Mouse (Mus musculus) stomach, embryonic 14.5 days (tissue): ENCODE results near the gene Dus3l. TPM values are rescaled to one million over a fixed set of nuclear protein-coding genes. Genes with fewer than 3 reads are reported as not detected.

ENCODE experiments used
- ATAC-seq: fragments of 200-750 bp; cut with Nextera tagmentation; 2 replicates; pipeline ENCODE4 v1.8.0; 2017; ENCODE audit warnings: low read depth, moderate TSS enrichment; ENCODE audit not compliant: insufficient number of reproducible peaks, insufficient read depth, low FRiP score
- H3K27ac ChIP-seq: fragments of 300-500 bp; sonication (generic); 2 replicates; pipeline ENCODE4 v1.5.1; 2014; ENCODE audit warnings: mild to moderate bottlenecking, low read length, moderate library complexity, mixed read lengths
- H3K27me3 ChIP-seq: fragments of 300-500 bp; sonication (generic); 2 replicates; pipeline ENCODE4 v1.6.1; 2014; ENCODE audit warnings: low read length, control low read depth, mixed read lengths; ENCODE audit not compliant: control insufficient read depth, insufficient read depth
- H3K36me3 ChIP-seq: fragments of 300-500 bp; sonication (generic); 2 replicates; pipeline ENCODE4 v1.6.1; 2014; ENCODE audit warnings: mild to moderate bottlenecking, control low read depth, low read length, moderate library complexity, mixed read lengths; ENCODE audit not compliant: control insufficient read depth, insufficient read depth
- H3K4me1 ChIP-seq: fragments of 300-500 bp; sonication (generic); 2 replicates; pipeline ENCODE4 v1.6.1; 2014; ENCODE audit warnings: low read length, control low read depth, mixed read lengths; ENCODE audit not compliant: control insufficient read depth, insufficient read depth
- H3K4me2 ChIP-seq: fragments of 300-500 bp; sonication (generic); replicated peaks from 2 replicates; pipeline ENCODE4 v1.6.1; 2014; ENCODE audit warnings: low read depth, low read length, control low read depth
- H3K4me3 ChIP-seq: fragments of 300-500 bp; sonication (generic); 2 replicates; pipeline ENCODE4 v1.5.1; 2014; ENCODE audit warnings: low read depth, low read length, control low read depth
- H3K9ac ChIP-seq: fragments of 300-500 bp; sonication (generic); replicated peaks from 2 replicates; pipeline ENCODE4 v1.6.1; 2014; ENCODE audit warnings: low read depth, mild to moderate bottlenecking, control low read depth, low read length, moderate library complexity, mixed read lengths
- H3K9me3 ChIP-seq: fragments of 300-500 bp; sonication (generic); 2 replicates; pipeline ENCODE4 v1.6.1; 2016; ENCODE audit warnings: low read depth, low read length, control low read depth; ENCODE audit not compliant: control insufficient read depth
- WGBS: fragments of 180-500 bp; shearing (Covaris S2); extraction: QIAGEN DNeasy Blood & Tissue Kit; methylation state at CpG from one replicate; pipeline ENCODE4 v1.1.7; 2014; 5-methylcytosine and 5-hydroxymethylcytosine counted together
- polyA plus RNA-seq: library from polyadenylated mRNA; unstranded; fragments of >200 nt; fragmentation: Nextera tagmentation; extraction: Ambion mirVana; gene quantifications from 2 replicates; pipeline ENCODE4 v1.2.1, GENCODE M21; 2014

Gene Dus3l
- polyA plus RNA-seq, 1 experiment from 2014 or later, result 46.3 TPM

DNA sequence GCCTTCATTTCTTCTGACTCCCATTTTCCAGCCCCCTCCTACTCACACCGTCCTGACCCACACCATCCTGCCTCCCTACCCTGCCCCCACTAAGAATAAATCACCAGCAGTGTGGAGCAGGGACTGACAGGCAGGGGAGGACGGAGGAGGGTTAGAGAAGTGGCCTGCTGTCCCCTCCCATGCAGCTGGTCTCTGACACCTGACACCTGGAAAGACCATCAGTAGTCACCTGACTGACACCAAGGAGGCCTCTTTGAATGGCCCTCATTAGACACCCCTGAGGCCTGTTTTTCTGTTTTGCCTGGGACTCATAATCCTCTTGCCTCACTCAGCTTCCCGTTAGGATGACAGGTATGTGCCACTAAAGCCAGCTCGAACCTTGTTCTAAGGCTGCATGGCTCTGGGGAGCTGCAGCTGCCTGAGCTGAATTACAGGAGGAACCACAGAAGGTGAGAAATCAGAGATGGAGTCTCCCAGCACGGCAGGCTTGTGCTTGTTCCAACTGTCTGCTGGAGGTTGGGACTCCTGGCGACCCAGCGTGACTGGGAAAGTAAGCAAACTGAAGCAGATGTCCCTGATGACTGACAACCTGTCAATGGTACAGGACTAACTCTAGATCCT, 37.4 kb upstream of the Dus3l start:
- peak overlapping the region; percentile 52; the same call in 1 of the 2 replicates for H3K27ac ChIP-seq
- WGBS, result 7% methylated on average over 7 of the region's 7 CpGs
- H3K4me1 ChIP-seq, result peaks cover 22% of the 10 kb centered on the region; the same call in 1 of the 2 replicates
- ATAC-seq, result no peak
- H3K27me3 ChIP-seq, result no peaks in the 10 kb centered on the region
- H3K36me3 ChIP-seq, result peaks cover 9% of the 10 kb centered on the region; the same call in 1 of the 2 replicates
- H3K4me2 ChIP-seq, result 0 out of 2 replicates have a peak overlapping the region, but pooled peaks have one; percentile 5
- H3K9ac ChIP-seq, result no peak overlapping the region
- peaks cover 3% of the 10 kb centered on the region; the same call in 1 of the 2 replicates for H3K9me3 ChIP-seq
- no peak overlapping the region for H3K4me3 ChIP-seq

DNA sequence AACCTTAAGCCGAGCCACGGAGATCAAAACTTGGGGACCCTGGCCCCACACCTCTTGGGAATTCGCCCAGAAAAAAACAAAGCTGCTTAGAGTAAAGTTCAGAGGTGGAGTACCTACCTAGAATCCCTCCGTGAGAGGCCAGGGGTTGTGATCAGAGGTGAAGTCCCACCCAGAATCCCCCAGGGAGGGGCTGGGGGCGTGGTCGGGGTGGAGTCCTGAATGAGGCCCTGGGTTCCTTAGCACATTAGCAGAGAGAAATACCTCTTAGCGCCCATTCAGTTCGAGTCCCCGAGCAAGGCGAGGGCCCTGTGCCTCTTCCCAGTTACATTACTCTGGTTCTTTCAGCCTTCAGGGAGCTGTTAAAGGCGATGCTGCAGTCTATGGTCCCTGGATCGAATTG, 36.9 kb upstream of the Dus3l start:
- peak overlapping the region; percentile 5; the same call in 1 of the 2 replicates for H3K4me2 ChIP-seq

DNA sequence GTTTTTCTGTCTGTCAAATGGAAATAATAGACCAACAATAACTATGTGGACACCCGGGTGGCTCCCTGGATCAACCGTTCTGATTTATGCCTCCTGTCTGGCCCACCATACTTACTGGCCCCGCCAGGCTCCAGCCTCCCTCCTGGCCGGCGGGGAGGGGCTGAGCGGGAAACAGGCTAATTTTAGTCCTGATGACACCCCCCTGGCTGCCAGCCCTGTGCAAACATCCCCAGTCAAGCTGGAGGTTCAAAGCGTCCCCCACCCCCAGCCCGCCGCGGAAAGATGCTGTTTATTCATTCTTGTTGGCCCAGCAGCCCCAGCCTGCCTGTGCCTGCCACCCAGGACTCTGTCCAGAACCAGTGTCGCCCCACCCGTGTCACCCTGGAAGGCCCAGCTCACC, 36.4 kb upstream of the Dus3l start:
- ATAC-seq, result peak; percentile 30; the same call in 1 of the 2 replicates
- Histone ChIP-seq H3K27ac (peak overlapping the region; percentile 52; the same call in 1 of the 2 replicates), H3K9ac (no peak overlapping the region; the same call in 1 of the 2 replicates), H3K4me3 (no peak overlapping the region), H3K9me3 (peaks cover 3% of the 10 kb centered on the region; the same call in 1 of the 2 replicates), H3K4me1 (peaks cover 22% of the 10 kb centered on the region; the same call in 1 of the 2 replicates), H3K36me3 (peaks cover 1% of the 10 kb centered on the region; the same call in 1 of the 2 replicates), H3K4me2 (peak overlapping the region; percentile 5; the same call in 1 of the 2 replicates), H3K27me3 (no peaks in the 10 kb centered on the region)
- WGBS, result 4% methylated on average over 12 of the region's 12 CpGs

More for the DNA sequence above, 36.9 kb upstream of the Dus3l start:
- Histone ChIP-seq H3K4me1 (peaks cover 22% of the 10 kb centered on the region; the same call in 1 of the 2 replicates), H3K9ac (no peak overlapping the region), H3K9me3 (peaks cover 3% of the 10 kb centered on the region; the same call in 1 of the 2 replicates), H3K4me3 (no peak overlapping the region), H3K27me3 (no peaks in the 10 kb centered on the region), H3K36me3 (peaks cover 5% of the 10 kb centered on the region; the same call in 1 of the 2 replicates), H3K27ac (peak overlapping the region; percentile 52; the same call in 1 of the 2 replicates)
- WGBS, result 11% methylated on average over 12 of the region's 12 CpGs
- peak; percentile 34; the same call in 1 of the 2 replicates for ATAC-seq

DNA sequence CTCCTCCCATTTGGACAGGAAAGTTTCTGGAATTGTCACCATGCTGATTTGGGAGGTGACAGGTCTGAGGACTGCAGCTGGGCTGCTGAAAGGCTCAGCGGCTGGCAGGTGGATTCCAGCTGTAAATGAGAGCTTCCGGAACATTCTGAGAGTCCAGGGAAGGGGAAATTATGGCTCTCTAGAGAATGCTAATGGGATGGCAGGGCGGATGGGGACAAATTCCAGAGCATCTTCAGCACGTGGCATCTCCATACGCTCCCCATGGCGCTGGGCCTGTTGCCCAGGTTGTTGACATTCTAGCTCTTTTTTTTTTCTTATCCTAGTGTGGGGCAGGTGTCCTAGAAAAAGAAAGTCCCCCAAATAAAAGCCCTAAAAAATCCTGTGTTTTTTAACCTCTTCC, 35.4 kb upstream of the Dus3l start:
- no peak overlapping the region for H3K27ac ChIP-seq
- H3K4me3 ChIP-seq, result no peak overlapping the region
- H3K9ac ChIP-seq, result no peak overlapping the region
- 46% methylated on average over 6 of the region's 6 CpGs for WGBS
- H3K36me3 ChIP-seq, result no peaks in the 10 kb centered on the region
- H3K4me1 ChIP-seq, result peaks cover 22% of the 10 kb centered on the region; the same call in 1 of the 2 replicates
- no peaks in the 10 kb centered on the region for H3K27me3 ChIP-seq
- no peak for ATAC-seq
- H3K9me3 ChIP-seq, result peaks cover 3% of the 10 kb centered on the region; the same call in 1 of the 2 replicates
- no peak overlapping the region for H3K4me2 ChIP-seq

DNA sequence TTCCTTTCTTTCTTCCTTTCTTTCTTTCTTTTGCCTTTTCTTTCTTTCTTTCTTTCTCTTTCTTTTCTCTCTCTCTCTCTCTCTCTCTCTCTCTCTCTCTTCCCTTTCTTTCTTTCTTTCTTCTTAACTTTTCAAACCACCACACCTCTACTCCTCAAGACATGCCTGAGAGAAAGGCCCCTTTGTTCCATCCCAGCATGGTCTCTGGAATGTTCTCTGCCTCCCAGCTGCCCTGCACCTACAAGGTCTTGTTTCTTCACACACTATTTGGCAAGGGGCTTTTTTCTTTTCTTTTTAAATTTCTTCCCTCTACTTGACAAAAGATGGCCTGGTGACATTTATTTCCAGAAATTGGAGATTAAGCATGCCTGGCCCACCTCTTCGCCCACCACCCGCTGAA, 34.9 kb upstream of the Dus3l start:
- Histone ChIP-seq H3K9ac (no peak overlapping the region), H3K4me2 (no peak overlapping the region), H3K9me3 (peaks cover 3% of the 10 kb centered on the region; the same call in 1 of the 2 replicates), H3K4me1 (peaks cover 22% of the 10 kb centered on the region; the same call in 1 of the 2 replicates), H3K4me3 (no peak overlapping the region), H3K27me3 (no peaks in the 10 kb centered on the region), H3K36me3 (no peaks in the 10 kb centered on the region), H3K27ac (no peak overlapping the region)
- 70% methylated on average over 2 of the region's 2 CpGs for WGBS
- ATAC-seq, result no peak

DNA sequence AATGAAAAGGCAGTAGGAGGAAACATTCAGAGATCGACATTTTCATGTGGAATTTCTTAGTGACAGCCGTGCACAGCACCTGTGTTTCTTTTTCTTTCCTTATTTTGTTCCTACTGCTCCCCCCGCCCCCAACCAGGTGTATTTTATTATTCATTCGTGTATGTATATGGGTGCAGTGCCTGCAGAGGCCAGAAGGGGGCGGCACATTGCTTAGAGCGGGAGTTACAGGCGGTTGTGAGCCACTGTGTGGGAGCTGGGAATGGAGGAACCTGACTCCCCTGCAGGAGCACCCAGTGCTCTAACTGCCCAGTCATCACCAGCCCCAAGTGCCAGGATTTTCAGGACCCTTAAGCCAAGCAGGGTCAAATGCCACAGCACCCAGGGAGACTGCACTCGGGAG, 28.0 kb upstream of the Dus3l start:
- no peaks in the 10 kb centered on the region for H3K36me3 ChIP-seq
- no peaks in the 10 kb centered on the region for H3K4me1 ChIP-seq
- no peaks in the 10 kb centered on the region for H3K27me3 ChIP-seq
- no peak overlapping the region for H3K4me3 ChIP-seq
- no peak overlapping the region for H3K27ac ChIP-seq
- no peak for ATAC-seq
- 40% methylated on average over 8 of the region's 8 CpGs for WGBS
- no peak overlapping the region for H3K4me2 ChIP-seq
- H3K9me3 ChIP-seq, result no peaks in the 10 kb centered on the region
- H3K9ac ChIP-seq, result no peak overlapping the region

DNA sequence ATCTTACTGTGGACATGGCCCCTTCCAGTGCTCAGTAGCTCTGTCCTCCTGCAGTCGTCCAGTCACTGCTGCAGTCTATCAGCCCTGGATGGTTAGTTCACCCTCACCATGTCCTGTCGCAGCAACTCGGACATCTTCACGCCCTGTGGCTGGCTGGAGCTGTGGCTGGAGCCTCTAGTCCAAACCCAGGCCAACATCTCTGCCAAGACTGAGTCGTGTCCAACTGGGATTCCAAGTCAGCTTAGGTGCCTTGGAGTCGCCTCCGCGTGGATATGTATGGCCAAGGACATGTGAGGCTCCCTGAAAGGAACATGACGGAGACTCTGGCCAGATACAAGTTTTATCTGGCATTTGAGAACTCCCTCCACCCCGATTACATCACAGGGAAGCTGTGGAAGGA, 26.3 kb upstream of the Dus3l start:
- WGBS, result 82% methylated on average over 10 of the region's 10 CpGs
- Histone ChIP-seq H3K27me3 (no peaks in the 10 kb centered on the region), H3K27ac (no peak overlapping the region), H3K9ac (no peak overlapping the region), H3K4me2 (no peak overlapping the region), H3K4me1 (peaks cover 2% of the 10 kb centered on the region; the same call in 1 of the 2 replicates), H3K36me3 (no peaks in the 10 kb centered on the region), H3K4me3 (no peak overlapping the region), H3K9me3 (no peaks in the 10 kb centered on the region)
- no peak for ATAC-seq

DNA sequence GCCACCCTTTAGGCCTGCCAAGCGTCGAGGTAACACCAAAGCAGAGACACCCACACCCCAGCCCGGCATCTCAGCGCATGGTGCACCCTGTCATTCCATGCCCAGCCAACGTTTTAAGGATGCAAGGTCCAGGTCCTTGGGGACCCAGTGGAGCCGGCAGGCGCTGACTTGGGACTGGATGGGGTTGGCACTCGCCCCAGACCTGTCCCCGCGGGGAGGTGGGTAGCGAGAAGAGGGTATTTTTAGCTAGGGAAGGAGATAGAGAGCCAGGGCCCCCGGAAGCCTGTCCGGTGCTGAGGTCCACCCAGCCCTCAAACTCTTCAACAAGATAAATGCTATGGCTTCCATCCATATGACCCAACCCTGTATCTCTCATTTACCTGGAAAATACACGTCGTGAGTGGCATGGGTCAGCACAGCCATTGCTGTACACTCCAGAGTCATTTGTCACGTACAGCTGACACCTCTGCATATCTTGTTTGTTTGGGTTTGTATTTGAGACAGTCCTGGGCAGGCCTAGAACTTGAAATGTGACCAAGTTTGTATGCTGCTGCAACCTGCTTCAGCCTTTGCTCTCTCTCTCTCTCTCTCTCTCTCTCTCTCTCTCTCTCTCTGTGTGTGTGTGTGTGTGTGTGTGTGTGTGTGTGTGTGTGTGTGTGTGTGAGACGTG, 24.3 kb upstream of the Dus3l start:
- H3K27ac ChIP-seq, result no peak overlapping the region
- 78% methylated on average over 17 of the region's 17 CpGs for WGBS
- H3K9ac ChIP-seq, result no peak overlapping the region
- H3K27me3 ChIP-seq, result no peaks in the 10 kb centered on the region
- H3K9me3 ChIP-seq, result no peaks in the 10 kb centered on the region
- no peak overlapping the region for H3K4me3 ChIP-seq
- no peak overlapping the region for H3K4me2 ChIP-seq
- ATAC-seq, result no peak
- H3K36me3 ChIP-seq, result no peaks in the 10 kb centered on the region
- H3K4me1 ChIP-seq, result peaks cover 2% of the 10 kb centered on the region; the same call in 1 of the 2 replicates
